Comparison of ENCODE assay signal across 24 mouse cellular contexts in genomic region chr12:79452882-79453281, GRCm38 (mm10).
DNase-seq lines count a peak whose midpoint lies in the region; ATAC-seq and TF ChIP-seq lines count a peak whose summit lies in the region.
"Had no signal": no experiment of that assay in that cellular context is flagged by ENCODE, and none has a peak within 500 bp of the region (broad histone marks: within the 10 kb centered on the region; RNA-seq: fewer than 3 reads in every experiment).

No protein-coding gene starts in this region.

- intact Hi-C loops in left cerebral cortex, postnatal 36 days (cut with DNase I) = no loop called here

- no peak for TF ChIP-seq EP300 in heart, postnatal 0 days (IDR thresholded peaks at IDR 0.05; ENCODE audit: low read depth)

- H3K4me3 ChIP-seq in heart, postnatal 0 days (ENCODE audit: low read depth, low read length) = no peak overlapping the region
- no peak overlapping the region for H3K4me3 ChIP-seq in hindbrain, embryonic 10.5 days
- H3K4me3 ChIP-seq: embryonic facial prominence, embryonic 12.5 days; heart, adult 2 months; hindbrain, embryonic 13.5 days; layer of hippocampus, adult 2 months; liver, embryonic 15.5 days; midbrain, embryonic 13.5 days had no signal

- 56% methylated on average over 4 of the region's 4 CpGs for WGBS in heart, postnatal 0 days
- WGBS in hindbrain, embryonic 10.5 days = 84% methylated on average over 4 of the region's 4 CpGs

- no peak overlapping the region for H3K4me2 ChIP-seq in heart, postnatal 0 days (ENCODE audit: low read depth, low read length)
- H3K4me2 ChIP-seq: embryonic facial prominence, embryonic 12.5 days; hindbrain, embryonic 13.5 days; liver, embryonic 15.5 days; midbrain, embryonic 13.5 days had no signal

- H3K36me3 ChIP-seq in heart, postnatal 0 days (replicated peaks; ENCODE audit: control insufficient read depth, insufficient read depth, low read length) = no peaks in the 10 kb centered on the region
- no peaks in the 10 kb centered on the region for H3K36me3 ChIP-seq in hindbrain, embryonic 10.5 days
- H3K36me3 ChIP-seq: embryonic facial prominence, embryonic 12.5 days; hindbrain, embryonic 13.5 days; liver, embryonic 15.5 days; midbrain, embryonic 13.5 days had no signal

- no peak for DNase-seq in heart, postnatal 0 days (ENCODE audit: low spot score)
- no peak for DNase-seq in heart, postnatal 4 days
- peak; percentile 50 for DNase-seq in adipocyte (ENCODE audit: low spot score)
- DNase-seq in lung, postnatal 10 days = peak; percentile 25
- no peak for DNase-seq in hindbrain, embryonic 10.5 days (ENCODE audit: low spot score)
- no peak for DNase-seq in left cerebral cortex, postnatal 36 days (ENCODE audit: low spot score in 2 of 2)
- DNase-seq: cerebellum, adult 18-20 months; cerebellum, postnatal 14 days; forebrain, postnatal 0 days; gastrocnemius, postnatal 14 days; heart, adult 2 months; heart, postnatal 14 days; kidney, adult 2 months; kidney, postnatal 10 days; layer of hippocampus, postnatal 36 days; right cerebral cortex, postnatal 14 days; thymus, adult 2 months had no signal

- no peak overlapping the region for H3K9ac ChIP-seq in heart, postnatal 0 days (replicated peaks; ENCODE audit: low read depth, low read length)
- H3K9ac ChIP-seq: embryonic facial prominence, embryonic 12.5 days; forebrain, postnatal 0 days; hindbrain, embryonic 13.5 days; liver, embryonic 15.5 days; midbrain, embryonic 13.5 days had no signal

- no peak overlapping the region for H3K27ac ChIP-seq in heart, postnatal 0 days (ENCODE audit: low read depth)
- H3K27ac ChIP-seq in hindbrain, embryonic 10.5 days = no peak overlapping the region
- H3K27ac ChIP-seq: embryonic facial prominence, embryonic 12.5 days; heart, adult 2 months; hindbrain, embryonic 13.5 days; layer of hippocampus, adult 2 months; liver, embryonic 15.5 days; midbrain, embryonic 13.5 days had no signal

- no peaks in the 10 kb centered on the region for H3K27me3 ChIP-seq in heart, postnatal 0 days (ENCODE audit: control insufficient read depth, insufficient read depth, low read length)
- no peaks in the 10 kb centered on the region for H3K27me3 ChIP-seq in hindbrain, embryonic 10.5 days (ENCODE audit: insufficient read depth, poor library complexity, severe bottlenecking)
- H3K27me3 ChIP-seq: embryonic facial prominence, embryonic 12.5 days; hindbrain, embryonic 13.5 days; liver, embryonic 15.5 days; midbrain, embryonic 13.5 days had no signal

- peak; percentile 51; the same call in 1 of the 2 replicates for ATAC-seq in heart, postnatal 0 days (ENCODE audit: insufficient read depth, low read depth)
- ATAC-seq in granulocyte monocyte progenitor cell, adult 5-6 weeks (replicated peaks; ENCODE audit: poor library complexity, severe bottlenecking) = peak; percentile 63
- ATAC-seq: activated CD4-positive, CD25-positive, alpha-beta regulatory T cell, adult 4 months; forebrain, postnatal 0 days; midbrain, embryonic 13.5 days had no signal

- TF ChIP-seq CTCF in heart, postnatal 0 days (IDR thresholded peaks at IDR 0.05; ENCODE audit: low read depth) = no peak

- H3K9me3 ChIP-seq in heart, postnatal 0 days (replicated peaks; ENCODE audit: control insufficient read depth, low read length) = no peaks in the 10 kb centered on the region
- H3K9me3 ChIP-seq in hindbrain, embryonic 10.5 days = no peaks in the 10 kb centered on the region
- H3K9me3 ChIP-seq: embryonic facial prominence, embryonic 12.5 days; hindbrain, embryonic 13.5 days; liver, embryonic 15.5 days; midbrain, embryonic 13.5 days had no signal

- H3K4me1 ChIP-seq in heart, postnatal 0 days (ENCODE audit: control insufficient read depth, insufficient read depth) = no peaks in the 10 kb centered on the region
- H3K4me1 ChIP-seq in hindbrain, embryonic 10.5 days (replicated peaks) = peaks cover 23% of the 10 kb centered on the region
- H3K4me1 ChIP-seq: liver, embryonic 15.5 days had no signal

Comparison
In these comparisons a context has a peak if more than half of its experiments do, and no peak if none do; other contexts are left out.
1. DNase-seq: peak in adipocyte (single experiment) and lung, postnatal 10 days (single experiment); none in heart, postnatal 0 days (single experiment), heart, postnatal 4 days (single experiment), hindbrain, embryonic 10.5 days (single experiment) and left cerebral cortex, postnatal 36 days (0 of 2).